Mouse (Mus musculus) forebrain, postnatal 0 days (tissue): ENCODE results near the gene Etnppl. TPM values are rescaled to one million over a fixed set of nuclear protein-coding genes. Genes with fewer than 3 reads are reported as not detected.

ENCODE experiments used
- ATAC-seq: fragments of 200-750 bp; cut with Nextera tagmentation; 2 replicates; pipeline ENCODE4 v1.8.0; 2017; ENCODE audit warnings: mild to moderate bottlenecking, moderate library complexity
- DNase-seq: peaks from one replicate; pipeline ENCODE4 v3.0.0-alpha.2; 2015
- H3K27ac ChIP-seq: fragments of 300-500 bp; sonication (generic); 2 replicates; pipeline ENCODE4 v1.5.1; 2014; ENCODE audit warnings: low read depth, mild to moderate bottlenecking, antibody characterized with exemption, low read length, moderate library complexity, mixed read lengths
- H3K27me3 ChIP-seq: fragments of 300-500 bp; sonication (generic); 2 replicates; pipeline ENCODE4 v1.6.1; 2014; ENCODE audit warnings: mild to moderate bottlenecking, low read length, mixed read lengths; ENCODE audit not compliant: insufficient read depth
- H3K36me3 ChIP-seq: fragments of 300-500 bp; sonication (generic); 2 replicates; pipeline ENCODE4 v1.6.1; 2014; ENCODE audit warnings: mild to moderate bottlenecking, moderate library complexity; ENCODE audit not compliant: insufficient read depth
- H3K4me1 ChIP-seq: fragments of 300-500 bp; sonication (generic); 2 replicates; pipeline ENCODE4 v1.6.1; 2014; ENCODE audit warnings: antibody characterized with exemption; ENCODE audit not compliant: insufficient read depth
- H3K4me2 ChIP-seq: fragments of 300-500 bp; sonication (generic); 2 replicates; pipeline ENCODE4 v1.6.1; 2014; ENCODE audit warnings: low read depth, mild to moderate bottlenecking, moderate library complexity
- H3K4me3 ChIP-seq: fragments of 300-500 bp; sonication (generic); 2 replicates; pipeline ENCODE4 v1.5.1; 2014; ENCODE audit warnings: low read depth, low read length, mixed read lengths
- H3K9ac ChIP-seq: fragments of 300-500 bp; sonication (generic); 2 replicates; pipeline ENCODE4 v1.6.1; 2014; ENCODE audit warnings: mild to moderate bottlenecking
- H3K9me3 ChIP-seq: fragments of 300-500 bp; sonication (generic); 2 replicates; pipeline ENCODE4 v1.6.1; 2016; ENCODE audit warnings: low read length
- CTCF ChIP-seq: sonication (generic); IDR thresholded peaks from 2 replicates; pipeline ENCODE4 v1.5.1; 2016; ENCODE audit warnings: antibody characterized with exemption, control low read depth, low read depth
- WGBS: fragments of 180-500 bp; shearing (Covaris S2); extraction: QIAGEN DNeasy Blood & Tissue Kit; methylation state at CpG from one replicate; pipeline ENCODE4 v1.1.7; 2014; 5-methylcytosine and 5-hydroxymethylcytosine counted together
- polyA plus RNA-seq: library from polyadenylated mRNA; unstranded; fragments of >200 nt; fragmentation: Nextera tagmentation; extraction: Ambion mirVana; gene quantifications from 2 replicates; pipeline ENCODE4 v1.2.1, GENCODE M21; 2015
- total RNA-seq: library from RNA; depleted of rRNA; stranded (reverse); fragments of >200 nt; gene quantifications from 2 replicates; pipeline ENCODE4 v1.2.3, GENCODE M21; 2014

Gene Etnppl
- total and polyA plus RNA-seq, 2 experiments from 2014 or later, result 0.05 TPM; not detected in 1

GRCm38 (mm10) chr3:130671291-130671690 lies 54.0 kb downstream of the Etnppl start:
- 34% methylated on average over 14 of the region's 14 CpGs for WGBS
- DNase-seq (no peak), ATAC-seq (no peak)
- Histone ChIP-seq H3K9ac (no peak overlapping the region), H3K27me3 (no peaks in the 10 kb centered on the region), H3K27ac (no peak overlapping the region), H3K9me3 (no peaks in the 10 kb centered on the region), H3K4me2 (no peak overlapping the region), H3K4me1 (no peaks in the 10 kb centered on the region), H3K36me3 (no peaks in the 10 kb centered on the region), H3K4me3 (no peak overlapping the region)
- TF ChIP-seq CTCF, result no peak

GRCm38 (mm10) chr3:130677671-130678460 lies 60.6 kb downstream of the Etnppl start:
- WGBS, result 96% methylated on average over 19 of the region's 19 CpGs
- no peak for TF ChIP-seq CTCF
- Histone ChIP-seq H3K9me3 (no peaks in the 10 kb centered on the region), H3K9ac (no peak overlapping the region), H3K4me1 (no peaks in the 10 kb centered on the region), H3K36me3 (no peaks in the 10 kb centered on the region), H3K27ac (no peak overlapping the region), H3K4me2 (no peak overlapping the region), H3K27me3 (no peaks in the 10 kb centered on the region), H3K4me3 (no peak overlapping the region)
- ATAC-seq, result no peak
- no peak for DNase-seq

GRCm38 (mm10) chr3:130681226-130681625 lies 64.0 kb downstream of the Etnppl start:
- no peak for DNase-seq
- H3K4me2 ChIP-seq, result no peak overlapping the region
- no peak overlapping the region for H3K9ac ChIP-seq
- no peaks in the 10 kb centered on the region for H3K9me3 ChIP-seq
- H3K36me3 ChIP-seq, result no peaks in the 10 kb centered on the region
- no peaks in the 10 kb centered on the region for H3K27me3 ChIP-seq
- H3K4me3 ChIP-seq, result no peak overlapping the region
- whole genome bisulfite sequencing, result 91% methylated on average over 2 of the region's 2 CpGs
- TF ChIP-seq CTCF, result no peak
- H3K4me1 ChIP-seq, result no peaks in the 10 kb centered on the region
- H3K27ac ChIP-seq, result no peak overlapping the region
- no peak for ATAC-seq

- DNase-seq (no peak), ATAC-seq (peak; percentile 38; the same call in 1 of the 2 replicates)
- Histone ChIP-seq H3K27me3 (no peaks in the 10 kb centered on the region), H3K4me3 (no peak overlapping the region), H3K4me2 (no peak overlapping the region), H3K36me3 (no peaks in the 10 kb centered on the region), H3K27ac (no peak overlapping the region), H3K9ac (no peak overlapping the region), H3K9me3 (no peaks in the 10 kb centered on the region), H3K4me1 (no peaks in the 10 kb centered on the region)
- no peak for TF ChIP-seq CTCF
- WGBS, result 80% methylated on average over 9 of the region's 9 CpGs
These were observed 64.9 kb downstream of the Etnppl start for GRCm38 (mm10) chr3:130682183-130682582.

GRCm38 (mm10) chr3:130683836-130684235 lies 66.6 kb downstream of the Etnppl start:
- H3K4me3 ChIP-seq, result no peak overlapping the region
- H3K36me3 ChIP-seq, result no peaks in the 10 kb centered on the region
- H3K27me3 ChIP-seq, result no peaks in the 10 kb centered on the region
- H3K4me1 ChIP-seq, result no peaks in the 10 kb centered on the region
- ATAC-seq (no peak), DNase-seq (no peak)
- H3K9ac ChIP-seq, result no peak overlapping the region
- no peaks in the 10 kb centered on the region for H3K9me3 ChIP-seq
- 76% methylated on average over 8 of the region's 8 CpGs for WGBS
- H3K4me2 ChIP-seq, result no peak overlapping the region
- no peak overlapping the region for H3K27ac ChIP-seq
- TF ChIP-seq CTCF, result no peak

- H3K27ac ChIP-seq, result no peak overlapping the region
- 65% methylated on average over 9 of the region's 9 CpGs for WGBS
- H3K27me3 ChIP-seq, result no peaks in the 10 kb centered on the region
- no peaks in the 10 kb centered on the region for H3K36me3 ChIP-seq
- H3K4me1 ChIP-seq, result no peaks in the 10 kb centered on the region
- TF ChIP-seq CTCF, result no peak
- H3K4me3 ChIP-seq, result no peak overlapping the region
- ATAC-seq (no peak), DNase-seq (no peak)
- H3K4me2 ChIP-seq, result no peak overlapping the region
- H3K9ac ChIP-seq, result no peak overlapping the region
- no peaks in the 10 kb centered on the region for H3K9me3 ChIP-seq
These were observed 67.2 kb downstream of the Etnppl start for GRCm38 (mm10) chr3:130684276-130685013.

- Histone ChIP-seq H3K9ac (no peak overlapping the region), H3K4me1 (no peaks in the 10 kb centered on the region), H3K27me3 (no peaks in the 10 kb centered on the region), H3K9me3 (no peaks in the 10 kb centered on the region), H3K4me3 (no peak overlapping the region), H3K4me2 (no peak overlapping the region), H3K27ac (no peak overlapping the region), H3K36me3 (no peaks in the 10 kb centered on the region)
- DNase-seq, result no peak
- TF ChIP-seq CTCF, result no peak
- WGBS, result 80% methylated on average over 8 of the region's 8 CpGs
- no peak for ATAC-seq
These were observed 67.7 kb downstream of the Etnppl start for GRCm38 (mm10) chr3:130685014-130685366.
